Mouse (Mus musculus) midbrain, embryonic 14.5 days (tissue): ENCODE data around the gene Cnn2. TPM values are rescaled to one million over a fixed set of nuclear protein-coding genes. Genes with fewer than 3 reads are reported as not detected.

Experiments
- ATAC-seq: fragments of 200-750 bp; cut with Nextera tagmentation; 2 replicates; pipeline ENCODE4 v1.8.0; 2017; ENCODE audit warnings: moderate number of reproducible peaks, moderate library complexity; ENCODE audit not compliant: low FRiP score, low TSS enrichment
- DNase-seq: peaks from one replicate; pipeline ENCODE4 v3.0.0-alpha.2; 2015
- H3K27ac ChIP-seq: fragments of 300-500 bp; sonication (generic); replicated peaks from 2 replicates; pipeline ENCODE4 v1.5.1; 2014; ENCODE audit warnings: mild to moderate bottlenecking, low read depth, low read length, moderate library complexity
- H3K27me3 ChIP-seq: fragments of 300-500 bp; sonication (generic); 2 replicates; pipeline ENCODE4 v1.6.1; 2014; ENCODE audit warnings: low read length, control low read depth, mixed read lengths; ENCODE audit not compliant: control insufficient read depth, insufficient read depth
- H3K36me3 ChIP-seq: fragments of 300-500 bp; sonication (generic); 2 replicates; pipeline ENCODE4 v1.6.1; 2014; ENCODE audit warnings: low read length, control low read depth; ENCODE audit not compliant: control insufficient read depth, insufficient read depth
- H3K4me1 ChIP-seq: fragments of 300-500 bp; sonication (generic); 2 replicates; pipeline ENCODE4 v1.6.1; 2014; ENCODE audit warnings: mild to moderate bottlenecking, antibody characterized with exemption, low read length, control low read depth; ENCODE audit not compliant: control insufficient read depth, insufficient read depth
- H3K4me2 ChIP-seq: fragments of 300-500 bp; sonication (generic); 2 replicates; pipeline ENCODE4 v1.6.1; 2014; ENCODE audit warnings: mild to moderate bottlenecking, low read length, moderate library complexity
- H3K4me3 ChIP-seq: fragments of 300-500 bp; sonication (generic); replicated peaks from 2 replicates; pipeline ENCODE4 v1.5.1; 2014; ENCODE audit warnings: low read depth, low read length
- H3K9ac ChIP-seq: fragments of 300-500 bp; sonication (generic); replicated peaks from 2 replicates; pipeline ENCODE4 v1.6.1; 2014; ENCODE audit warnings: mild to moderate bottlenecking, low read length, moderate library complexity
- H3K9me3 ChIP-seq: fragments of 300-500 bp; sonication (generic); 2 replicates; pipeline ENCODE4 v1.6.1; 2016; ENCODE audit warnings: low read length, control low read depth, mixed read lengths; ENCODE audit not compliant: control insufficient read depth
- WGBS: fragments of 180-500 bp; shearing (Covaris S2); extraction: QIAGEN DNeasy Blood & Tissue Kit; methylation state at CpG from one replicate; pipeline ENCODE4 v1.1.7; 2014; 5-methylcytosine and 5-hydroxymethylcytosine counted together
- polyA plus RNA-seq: library from polyadenylated mRNA; unstranded; fragments of >200 nt; fragmentation: Nextera tagmentation; extraction: Ambion mirVana; gene quantifications from 2 replicates; pipeline ENCODE4 v1.2.1, GENCODE M21; 2014

The Cnn2 gene
- polyA plus RNA-seq, 1 experiment from 2014 or later: 35.0 TPM

DNA sequence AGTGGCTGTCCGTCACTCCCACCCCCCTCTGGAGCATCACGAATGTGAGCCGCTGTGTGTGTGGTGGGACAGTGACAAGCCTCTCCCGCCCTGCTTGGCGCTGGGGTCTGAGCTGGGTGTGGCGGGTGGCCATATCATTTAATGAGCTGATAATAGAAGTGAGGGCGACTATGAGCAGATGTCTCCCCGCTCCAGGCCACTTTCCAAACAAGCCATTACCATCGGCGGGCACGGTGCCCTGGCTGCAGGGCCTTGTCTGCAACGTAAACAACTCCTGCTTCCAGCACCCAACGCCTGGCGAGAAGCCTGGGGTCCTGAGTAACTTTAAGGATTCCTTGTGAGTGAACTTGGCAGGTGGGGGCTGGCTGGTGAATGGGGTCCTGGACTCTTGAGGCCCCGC, 9.4 kb downstream of the Cnn2 start:
- ATAC-seq: peak; percentile 3; the same call in 1 of the 2 replicates

GRCm38 (mm10) chr10:80001945-80002344, 13.6 kb downstream of the Cnn2 start:
- Histone ChIP-seq H3K36me3 (no peaks in the 10 kb centered on the region), H3K4me3 (no peak overlapping the region), H3K4me1 (peaks cover 9% of the 10 kb centered on the region), H3K27ac (no peak overlapping the region), H3K9ac (no peak overlapping the region; the same call in 1 of the 2 replicates), H3K27me3 (peaks cover 16% of the 10 kb centered on the region), H3K9me3 (no peaks in the 10 kb centered on the region), H3K4me2 (no peak overlapping the region)
- no peak for DNase-seq
- ATAC-seq: no peak
- WGBS: 79% methylated on average over 9 of the region's 9 CpGs

More for the DNA sequence above, 9.4 kb downstream of the Cnn2 start:
- H3K27ac ChIP-seq: peak overlapping the region; percentile 57; the same call in 1 of the 2 replicates
- 4% methylated on average over 15 of the region's 15 CpGs for WGBS
- peak overlapping the region; percentile 71 for H3K4me2 ChIP-seq
- H3K36me3 ChIP-seq: no peaks in the 10 kb centered on the region
- no peaks in the 10 kb centered on the region for H3K9me3 ChIP-seq
- peak overlapping the region; percentile 39 for H3K4me3 ChIP-seq
- H3K4me1 ChIP-seq: peaks cover 12% of the 10 kb centered on the region
- H3K9ac ChIP-seq: peak overlapping the region; percentile 45
- DNase-seq: peak; percentile 57
- H3K27me3 ChIP-seq: peaks cover 16% of the 10 kb centered on the region

DNA sequence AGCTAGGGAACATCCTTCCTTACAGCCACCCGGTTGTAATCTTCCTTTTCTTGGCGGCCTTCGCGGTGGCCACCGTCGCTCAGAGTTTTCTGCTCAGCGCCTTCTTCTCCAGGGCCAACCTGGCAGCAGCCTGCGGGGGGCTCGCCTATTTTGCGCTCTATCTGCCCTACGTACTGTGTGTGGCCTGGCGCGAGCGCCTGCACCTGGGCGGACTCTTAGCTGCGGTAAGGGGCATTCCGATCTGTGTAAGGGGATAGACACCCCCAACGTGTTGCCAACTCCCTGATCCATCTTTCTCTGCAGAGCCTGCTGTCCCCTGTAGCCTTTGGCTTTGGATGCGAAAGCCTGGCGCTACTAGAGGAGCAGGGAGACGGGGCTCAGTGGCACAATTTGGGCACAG, 14.4 kb downstream of the Cnn2 start:
- Histone ChIP-seq H3K27me3 (peaks cover 16% of the 10 kb centered on the region), H3K36me3 (no peaks in the 10 kb centered on the region), H3K9ac (no peak overlapping the region), H3K9me3 (no peaks in the 10 kb centered on the region), H3K27ac (no peak overlapping the region), H3K4me1 (peaks cover 3% of the 10 kb centered on the region; the same call in 1 of the 2 replicates), H3K4me2 (no peak overlapping the region), H3K4me3 (no peak overlapping the region)
- whole genome bisulfite sequencing: 26% methylated on average over 21 of the region's 21 CpGs
- DNase-seq (no peak), ATAC-seq (no peak)

DNA sequence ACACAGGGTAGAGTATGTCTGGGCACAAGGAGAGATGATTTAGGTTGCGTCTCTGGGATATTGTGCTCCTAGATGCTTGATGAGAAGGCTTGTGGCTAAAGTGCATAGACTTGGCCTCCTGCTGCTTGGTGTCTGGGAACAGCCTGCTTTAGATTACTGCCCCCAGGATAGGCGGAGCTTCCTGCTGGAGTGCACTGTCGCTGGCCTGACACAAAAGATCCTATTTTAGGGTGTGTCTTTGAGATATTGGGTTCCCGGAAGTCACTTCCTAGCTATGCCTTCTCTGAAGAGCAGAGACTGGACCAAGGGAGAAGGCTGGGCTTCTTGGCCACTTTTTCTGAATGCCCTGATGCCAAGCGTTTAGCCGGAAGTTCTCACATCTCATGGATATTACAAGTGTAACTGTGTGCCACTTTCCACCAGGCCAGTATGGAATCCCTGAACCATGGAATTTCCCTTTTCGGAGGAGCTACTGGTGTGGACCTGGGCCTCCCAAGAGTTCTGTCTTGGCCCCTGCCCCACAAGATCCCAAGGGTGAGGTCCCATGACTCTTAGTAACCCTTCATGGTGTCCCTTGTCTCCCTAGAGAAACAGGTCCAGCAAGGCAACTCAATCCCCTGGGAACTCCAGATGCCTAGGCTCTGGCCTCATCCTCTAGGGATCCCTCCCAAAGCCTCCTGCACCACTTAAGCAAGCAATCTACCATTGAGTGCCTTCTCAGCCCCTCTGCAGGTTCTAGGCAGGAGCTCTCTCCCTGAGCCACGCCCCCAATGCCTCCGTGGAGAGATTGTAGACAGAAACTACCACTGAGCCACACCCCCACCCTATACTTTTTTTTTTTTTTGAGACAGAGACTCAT, 15.2 kb downstream of the Cnn2 start:
- Histone ChIP-seq H3K9ac (no peak overlapping the region), H3K36me3 (0 out of 2 replicates have a peak, but pooled peaks cover 3% of the 10 kb centered on the region), H3K27me3 (peaks cover 10% of the 10 kb centered on the region; the same call in 1 of the 2 replicates), H3K27ac (no peak overlapping the region), H3K9me3 (no peaks in the 10 kb centered on the region), H3K4me2 (no peak overlapping the region), H3K4me3 (no peak overlapping the region), H3K4me1 (no peaks in the 10 kb centered on the region)
- DNase-seq (no peak), ATAC-seq (no peak)
- WGBS: 62% methylated on average over 9 of the region's 9 CpGs

GRCm38 (mm10) chr10:80004233-80004705, 15.9 kb downstream of the Cnn2 start:
- no peaks in the 10 kb centered on the region for H3K9me3 ChIP-seq
- H3K4me3 ChIP-seq: no peak overlapping the region
- peaks cover 8% of the 10 kb centered on the region; the same call in 1 of the 2 replicates for H3K27me3 ChIP-seq
- H3K27ac ChIP-seq: no peak overlapping the region
- no peaks in the 10 kb centered on the region for H3K4me1 ChIP-seq
- DNase-seq (no peak), ATAC-seq (no peak)
- WGBS: 90% methylated on average over 8 of the region's 8 CpGs
- peaks cover 8% of the 10 kb centered on the region; the same call in 1 of the 2 replicates for H3K36me3 ChIP-seq
- H3K9ac ChIP-seq: no peak overlapping the region
- H3K4me2 ChIP-seq: no peak overlapping the region

- Histone ChIP-seq H3K27me3 (peaks cover 30% of the 10 kb centered on the region), H3K27ac (no peak overlapping the region), H3K9me3 (peaks cover 20% of the 10 kb centered on the region), H3K4me3 (no peak overlapping the region), H3K4me2 (no peak overlapping the region), H3K36me3 (peaks cover 21% of the 10 kb centered on the region), H3K4me1 (no peaks in the 10 kb centered on the region), H3K9ac (no peak overlapping the region)
- no peak for ATAC-seq
- no peak for DNase-seq
- WGBS: 86% methylated on average over 6 of the region's 6 CpGs
Observed at GRCm38 (mm10) chr10:80011740-80012139, 23.4 kb downstream of the Cnn2 start.

GRCm38 (mm10) chr10:80013609-80014008, 25.2 kb downstream of the Cnn2 start:
- peaks cover 18% of the 10 kb centered on the region for H3K36me3 ChIP-seq
- no peaks in the 10 kb centered on the region for H3K4me1 ChIP-seq
- H3K4me2 ChIP-seq: no peak overlapping the region
- DNase-seq (no peak), ATAC-seq (no peak)
- H3K4me3 ChIP-seq: no peak overlapping the region
- WGBS: 32% methylated on average over 25 of the region's 25 CpGs
- peaks cover 20% of the 10 kb centered on the region for H3K9me3 ChIP-seq
- no peak overlapping the region for H3K9ac ChIP-seq
- H3K27ac ChIP-seq: no peak overlapping the region
- peaks cover 30% of the 10 kb centered on the region for H3K27me3 ChIP-seq

GRCm38 (mm10) chr10:80014484-80015290, 26.3 kb downstream of the Cnn2 start:
- H3K4me1 ChIP-seq: 0 out of 2 replicates have a peak, but pooled peaks cover 2% of the 10 kb centered on the region
- H3K36me3 ChIP-seq: peaks cover 11% of the 10 kb centered on the region
- H3K27me3 ChIP-seq: peaks cover 38% of the 10 kb centered on the region
- H3K9ac ChIP-seq: no peak overlapping the region
- DNase-seq (no peak), ATAC-seq (no peak)
- no peak overlapping the region for H3K27ac ChIP-seq
- 21% methylated on average over 28 of the region's 28 CpGs for WGBS
- no peak overlapping the region for H3K4me3 ChIP-seq
- no peak overlapping the region for H3K4me2 ChIP-seq
- H3K9me3 ChIP-seq: peaks cover 19% of the 10 kb centered on the region
